Mouse (Mus musculus): ENCODE measurements around the gene Ptms.

GRCm38 (mm10) chr6:124874348-124874747, 45.6 kb downstream of the Ptms start:
- TF ChIP-seq POLR2A (IDR thresholded peaks at IDR 0.05; ENCODE audit: borderline replicate concordance, extremely low read depth, low read depth, low read length) (no peak), CTCF (IDR thresholded peaks at IDR 0.05; ENCODE audit: insufficient read depth, low read length) (no peak)
